ENCODE assay signal across 8 mouse cellular contexts in genomic region chr9:110304969-110305651, GRCm38 (mm10). TPM values are rescaled to one million over a fixed set of nuclear protein-coding genes. Genes with fewer than 3 reads are reported as not detected.
DNase-seq lines count a peak whose midpoint lies in the region; ATAC-seq lines count a peak whose summit lies in the region.

Gene Elp6 (plus strand): TSS chr9:110305173.

- H3K27me3 ChIP-seq in hindbrain, embryonic 13.5 days: no peaks in the 10 kb centered on the region

- peak within 1 kb of the TSS; percentile 56 for H3K4me3 ChIP-seq in hindbrain, embryonic 13.5 days

- peaks cover 22% of the 10 kb centered on the region for H3K4me1 ChIP-seq in hindbrain, embryonic 13.5 days (replicated peaks)

- H3K4me2 ChIP-seq in hindbrain, embryonic 13.5 days: peak within 1 kb of the TSS; percentile 67

- H3K9ac ChIP-seq in hindbrain, embryonic 13.5 days: peak within 1 kb of the TSS; percentile 83

- peaks cover 4% of the 10 kb centered on the region for H3K36me3 ChIP-seq in hindbrain, embryonic 13.5 days

- DNase-seq in NIH3T3 (ENCODE audit: low read depth): peak; percentile 93
- DNase-seq in cerebellum, postnatal 10 days: peak; percentile 94
- DNase-seq in frontal cortex, postnatal 14 days (ENCODE audit: low spot score in 2 of 2): peak; percentile 89 to 90
- peak; percentile 79 to 92 for DNase-seq in layer of hippocampus, postnatal 25 days (ENCODE audit: extremely low spot score in 1 of 2, low spot score in 1 of 2)
- DNase-seq in lung, postnatal 25 days (ENCODE audit: low spot score): peak; percentile 92
- DNase-seq in retina, embryonic 14.5 days (ENCODE audit: low spot score): peak; percentile 92
- DNase-seq in thymus, postnatal 4 days: peak; percentile 91

- peak within 1 kb of the TSS; percentile 96 for H3K27ac ChIP-seq in hindbrain, embryonic 13.5 days

- no peaks in the 10 kb centered on the region for H3K9me3 ChIP-seq in hindbrain, embryonic 13.5 days

- under 1% methylated on average over 46 of the region's 46 CpGs for WGBS in hindbrain, embryonic 13.5 days

- ATAC-seq in hindbrain, embryonic 13.5 days (ENCODE audit: low FRiP score): peak; percentile 99

RNA-seq across cellular contexts. Expression of gene Elp6, which starts in this region (rescaled TPM):
- 44.6 and 48.7 TPM in 2 replicates for polyA plus RNA-seq in hindbrain, embryonic 13.5 days (2015; fragmentation: Nextera tagmentation; extraction: Ambion mirVana)
- total RNA-seq in layer of hippocampus, postnatal 25 days (2021): 10 to 100 TPM; 11.3 to 14.1 TPM

Comparison
In these comparisons a context has a peak if more than half of its experiments do, and no peak if none do; other contexts are left out.
1. Peak in every context shown above with its lines: DNase-seq, ATAC-seq, H3K4me3 ChIP-seq and H3K27ac ChIP-seq.